Mouse (Mus musculus) lung, postnatal 0 days (tissue): Measurements from ENCODE around the gene Tmem184b.

Source experiments
- CTCF ChIP-seq: IDR thresholded peaks from 2 replicates; pipeline ENCODE4 v1.5.1; 2016; ENCODE audit warnings: antibody characterized with exemption, mild to moderate bottlenecking
- EP300 ChIP-seq: IDR thresholded peaks from 2 replicates; pipeline ENCODE4 v1.6.1; 2016; ENCODE audit warnings: antibody characterized with exemption, mild to moderate bottlenecking, control low read depth

DNA sequence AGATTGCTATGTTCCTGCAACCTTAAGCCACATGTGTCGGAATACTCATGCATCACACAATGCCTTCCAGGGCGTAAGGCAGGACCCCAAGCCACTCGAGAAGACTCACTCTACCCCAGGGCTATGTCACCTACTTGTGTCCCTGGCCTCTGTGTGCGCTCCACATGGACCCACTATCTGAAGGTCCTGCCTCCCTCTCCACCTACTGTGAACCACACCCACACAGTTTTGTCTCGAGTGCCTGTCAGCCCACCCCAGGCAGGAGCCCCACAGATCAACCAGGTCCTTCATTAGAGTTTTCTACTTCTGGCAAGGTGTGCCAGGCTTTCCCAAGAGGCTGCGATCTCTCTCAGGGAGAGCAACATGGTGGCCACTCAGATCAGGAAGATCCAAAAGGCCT, 8.1 kb downstream of the Tmem184b start:
- TF ChIP-seq CTCF: no peak
- TF ChIP-seq EP300: no peak
